Mouse (Mus musculus): ENCODE measurements at regions not wholly inside any gene's neighbourhood (a gene's known extent, or its start where the extent isn't known, plus 50 kb on each side); places are given as distances from the start of the nearest gene placed in this dataset.

DNA sequence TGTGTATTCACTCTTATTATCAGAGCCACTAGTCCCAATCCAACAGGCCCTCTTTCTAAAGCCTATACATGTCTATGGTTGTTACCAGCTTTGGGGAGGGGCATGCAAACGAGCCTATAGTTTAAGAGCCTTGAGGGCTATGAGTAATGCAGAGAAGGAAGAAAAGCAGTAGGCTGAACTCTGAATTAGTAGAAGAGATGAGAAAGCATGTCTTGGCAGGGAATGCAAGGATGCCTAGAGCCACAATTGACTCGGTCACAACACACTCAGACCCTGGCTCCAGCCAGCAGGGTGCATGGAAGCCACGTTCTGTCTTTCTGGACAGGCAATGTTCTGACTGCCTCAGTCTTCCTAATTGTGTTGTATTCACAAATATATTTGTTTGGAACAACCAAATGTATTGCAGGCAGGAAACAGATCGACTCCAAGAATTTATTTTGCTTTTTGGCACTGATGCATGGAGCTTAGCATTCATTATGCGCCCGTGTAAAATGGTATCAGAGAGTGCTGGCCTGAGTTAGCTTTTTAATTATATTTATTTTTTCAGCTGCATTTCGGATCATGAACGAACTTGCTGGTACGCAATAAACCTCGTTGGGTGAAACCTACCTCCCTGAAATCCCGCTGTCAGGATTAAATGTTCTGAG lies 110.2 kb downstream of the Rybp start:
- DNase-seq (ENCODE audit: extremely low spot score), result no peak

DNA sequence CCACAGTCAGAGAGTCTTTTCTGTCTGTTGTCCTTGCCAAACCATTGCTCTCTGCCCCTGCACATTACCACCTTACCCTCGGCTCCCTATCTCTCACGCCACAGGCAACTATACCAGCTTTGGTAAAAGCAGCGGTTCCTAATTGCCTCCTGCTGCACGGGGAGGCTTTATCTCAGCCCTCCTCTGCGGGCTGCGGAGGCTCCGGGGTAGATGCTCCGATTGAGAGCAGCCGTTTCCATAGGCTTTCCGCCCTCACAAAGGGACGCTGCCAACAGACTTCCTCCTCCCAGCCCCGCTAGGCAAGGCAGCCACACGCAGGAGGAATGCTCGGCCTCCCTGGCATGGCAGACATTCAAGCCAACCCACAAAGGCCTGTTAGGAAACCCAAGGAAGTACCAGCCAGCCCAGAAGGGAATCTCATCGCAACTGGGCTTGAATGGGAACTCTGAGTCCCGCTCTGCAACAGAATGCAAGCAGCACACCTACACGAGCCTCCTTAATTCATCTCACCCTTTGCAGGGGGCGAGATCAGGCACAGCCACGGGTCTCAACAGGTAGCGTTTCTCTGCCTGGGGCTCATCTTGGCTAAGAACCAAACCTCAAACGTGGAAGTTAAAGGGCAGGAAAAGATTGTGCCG lies 116.5 kb downstream of the Rybp start:
- DNase-seq (ENCODE audit: extremely low spot score), result peak; percentile 42

DNA sequence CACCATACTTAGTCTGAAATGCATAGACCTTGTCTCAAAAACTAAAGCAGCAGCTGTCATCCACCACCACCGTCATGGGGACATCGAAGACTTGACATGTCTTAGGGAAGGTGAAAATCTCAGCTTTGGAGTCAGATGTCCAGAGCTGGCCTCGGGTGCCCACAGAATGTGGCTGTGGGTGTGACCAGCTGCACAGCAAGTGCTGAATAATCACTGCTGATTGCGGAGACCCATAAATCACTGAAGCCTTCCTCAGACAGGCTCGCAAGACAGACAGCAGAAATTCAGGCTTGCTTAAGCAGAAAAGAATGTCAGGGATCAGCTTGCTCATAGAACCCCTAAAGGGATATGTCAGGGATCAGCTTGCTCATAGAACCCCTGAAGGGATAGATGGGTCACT lies 120.0 kb downstream of the Rybp start:
- no peak for DNase-seq (ENCODE audit: extremely low spot score)

DNA sequence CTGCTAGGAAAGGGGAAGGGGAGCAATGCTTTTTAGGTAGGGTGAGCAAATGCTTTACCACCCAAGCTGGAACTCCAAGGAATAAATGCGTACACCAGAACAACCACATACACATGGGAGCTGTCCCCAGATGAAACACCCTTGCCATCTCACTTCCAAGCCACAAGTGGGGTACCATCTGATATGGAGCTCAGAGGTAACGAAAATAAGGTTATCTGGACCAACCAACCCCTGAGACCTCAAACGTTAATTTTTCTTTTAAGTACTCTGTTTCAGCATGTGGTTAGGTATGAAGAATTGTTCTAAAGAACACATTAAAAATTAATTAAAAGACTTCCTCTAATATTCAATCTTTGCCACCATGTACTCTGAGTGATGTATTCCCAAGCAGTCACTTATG lies 121.5 kb downstream of the Rybp start:
- DNase-seq (ENCODE audit: extremely low spot score), result no peak

DNA sequence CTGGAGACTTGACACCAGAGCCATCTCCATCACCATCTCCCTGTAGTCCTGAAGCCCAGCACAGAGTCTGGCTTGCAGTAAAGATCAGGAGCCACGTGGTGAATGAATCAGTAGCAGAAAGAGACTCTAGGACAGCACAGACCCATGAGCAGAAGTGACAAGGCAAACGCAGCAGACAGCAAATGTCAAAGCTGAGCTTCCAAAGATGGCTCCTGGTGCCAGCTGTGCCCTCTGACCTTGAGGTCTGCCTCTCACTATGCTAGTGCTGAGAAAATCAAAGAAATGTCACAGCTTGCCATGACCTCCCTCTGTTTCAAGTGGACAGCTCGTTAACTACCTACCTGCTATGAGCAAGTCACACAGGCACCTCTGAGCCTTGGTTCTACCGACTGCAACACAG lies 123.1 kb downstream of the Rybp start:
- no peak for DNase-seq (ENCODE audit: extremely low spot score)

DNA sequence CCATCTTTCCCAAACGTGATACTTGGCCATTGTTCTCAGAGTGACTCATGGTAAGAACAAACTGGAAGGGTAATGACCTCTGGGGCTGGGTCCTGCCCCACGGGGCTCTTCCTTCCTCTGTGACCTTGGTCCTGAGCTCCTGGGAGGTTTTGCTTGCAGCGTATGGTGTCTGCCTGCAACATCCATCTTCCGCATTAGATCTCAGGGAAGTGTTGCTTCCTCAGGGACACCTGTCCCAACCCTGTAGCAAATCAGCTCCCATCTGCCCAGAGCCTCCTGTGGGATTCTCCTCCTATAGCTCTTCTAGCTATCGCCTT lies 123.5 kb downstream of the Rybp start:
- no peak for DNase-seq (ENCODE audit: extremely low spot score)

DNA sequence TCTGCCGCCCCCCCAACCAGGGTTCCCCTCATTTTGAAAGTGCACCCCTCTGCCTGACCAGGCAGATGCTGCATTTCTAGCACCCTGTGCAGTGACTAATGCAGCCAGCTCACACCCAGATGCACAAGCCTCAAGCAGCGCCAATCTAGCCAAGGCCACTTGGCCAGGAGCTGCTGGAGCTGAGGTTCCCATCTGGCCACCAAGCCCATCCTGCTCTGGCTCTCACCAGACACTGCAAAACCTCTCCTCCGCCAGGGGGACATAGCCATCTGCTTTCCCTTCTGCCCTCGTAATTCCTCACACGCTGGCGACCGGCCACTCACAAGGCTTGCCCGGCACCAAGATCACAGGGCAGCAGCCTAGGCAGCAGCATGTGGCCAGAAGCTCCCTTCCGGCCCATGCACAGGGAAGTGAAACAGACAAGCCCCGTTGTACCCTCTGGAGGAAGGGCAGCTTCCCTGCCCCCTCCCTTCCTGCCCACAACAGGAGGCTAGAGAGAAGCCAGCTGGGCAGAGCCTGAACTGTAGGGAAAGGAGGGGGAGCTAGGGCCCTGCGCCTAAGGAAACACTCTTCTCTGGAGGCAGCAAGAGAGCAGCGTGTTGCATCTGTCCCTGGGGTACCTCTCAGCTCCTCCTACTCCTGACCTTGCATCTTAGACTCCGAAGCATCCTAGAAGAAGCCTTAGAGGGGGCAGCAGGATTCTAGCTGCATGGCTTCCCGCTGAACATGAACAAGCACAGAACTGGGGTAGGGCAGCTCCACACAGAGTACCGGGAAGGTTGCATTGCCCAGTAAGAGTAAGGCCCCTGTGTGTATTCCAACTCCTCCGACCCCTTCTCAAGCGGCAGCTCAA lies 124.1 kb downstream of the Rybp start:
- DNase-seq (ENCODE audit: extremely low spot score), result peak; percentile 77

DNA sequence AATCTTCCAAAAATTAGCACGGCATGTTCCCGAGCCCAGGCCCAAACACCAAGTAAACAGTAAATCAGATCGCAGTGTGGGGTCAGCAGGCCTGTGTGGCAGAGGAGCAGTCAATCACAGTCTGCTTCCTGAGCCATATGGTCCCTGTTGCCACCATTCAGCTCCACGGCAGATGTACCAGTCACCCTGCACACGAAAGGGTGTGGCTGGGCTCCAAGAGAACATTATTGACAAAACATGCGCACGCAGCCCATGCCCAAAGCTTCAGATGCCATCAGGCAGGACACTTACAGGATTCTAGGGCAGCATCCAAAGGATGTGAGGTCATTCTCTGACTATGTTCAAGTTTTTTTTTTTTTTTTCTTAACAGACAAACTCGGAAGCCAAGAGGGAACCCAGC lies 126.6 kb downstream of the Rybp start:
- no peak for DNase-seq (ENCODE audit: extremely low spot score)

DNA sequence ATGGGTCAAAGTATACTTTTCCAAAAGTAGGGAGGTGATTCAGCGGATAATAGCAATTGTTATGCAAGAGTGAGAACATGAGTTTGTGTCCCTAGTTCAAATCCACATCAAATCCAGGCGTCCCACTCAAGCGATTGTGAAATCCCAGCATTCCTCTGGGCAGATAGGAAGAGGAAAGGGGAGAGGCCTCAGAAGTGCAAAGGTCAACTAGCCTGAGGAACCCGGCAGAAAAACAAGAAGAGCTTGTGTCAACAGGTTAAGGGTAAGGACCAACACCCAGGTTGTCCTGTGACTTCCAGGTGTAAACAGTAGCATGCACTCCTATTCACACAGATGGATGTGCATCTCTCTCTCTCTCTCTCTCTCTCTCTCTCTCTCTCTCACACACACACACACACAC lies 127.5 kb downstream of the Rybp start:
- DNase-seq (ENCODE audit: extremely low spot score), result no peak

DNA sequence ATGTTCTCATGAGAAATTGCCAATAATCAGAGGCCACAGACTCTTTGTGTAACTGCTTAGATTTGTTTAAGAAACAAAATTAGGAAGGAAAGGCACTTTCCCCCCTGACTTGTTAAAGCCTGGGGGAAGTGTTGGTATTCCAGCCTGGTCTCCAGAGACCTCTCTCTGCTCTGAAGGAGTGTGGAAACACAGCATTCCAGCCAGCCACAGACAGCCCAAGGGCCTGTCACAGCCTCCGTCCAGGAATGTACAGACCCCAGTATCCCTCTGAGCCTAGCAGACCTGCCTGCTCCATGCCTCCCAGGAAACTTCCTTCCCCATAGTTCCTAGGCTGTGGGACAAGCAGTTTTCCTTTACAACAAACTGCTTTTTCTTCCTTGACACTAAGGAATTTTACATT lies 128.0 kb downstream of the Rybp start:
- no peak for DNase-seq (ENCODE audit: extremely low spot score)

DNA sequence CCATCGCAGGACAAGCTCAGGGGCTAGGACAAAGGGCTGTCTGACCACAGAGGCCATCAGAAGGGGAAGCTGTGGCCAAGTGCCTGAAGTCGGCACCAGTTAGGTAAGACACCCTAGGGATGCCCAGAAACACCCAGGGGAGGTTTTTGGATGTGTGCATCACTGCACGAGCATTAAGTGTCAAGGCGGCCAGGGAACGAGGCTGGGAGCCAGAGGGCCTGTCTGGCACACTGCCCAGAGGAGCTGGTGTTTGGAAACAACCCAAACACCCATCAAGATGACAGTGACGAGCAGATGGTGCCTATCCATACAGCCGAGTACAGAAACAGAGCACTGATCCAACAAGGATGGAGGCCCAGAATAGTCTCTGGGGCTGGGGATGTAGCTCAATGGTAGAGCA lies 130.0 kb downstream of the Rybp start:
- no peak for DNase-seq (ENCODE audit: extremely low spot score)

DNA sequence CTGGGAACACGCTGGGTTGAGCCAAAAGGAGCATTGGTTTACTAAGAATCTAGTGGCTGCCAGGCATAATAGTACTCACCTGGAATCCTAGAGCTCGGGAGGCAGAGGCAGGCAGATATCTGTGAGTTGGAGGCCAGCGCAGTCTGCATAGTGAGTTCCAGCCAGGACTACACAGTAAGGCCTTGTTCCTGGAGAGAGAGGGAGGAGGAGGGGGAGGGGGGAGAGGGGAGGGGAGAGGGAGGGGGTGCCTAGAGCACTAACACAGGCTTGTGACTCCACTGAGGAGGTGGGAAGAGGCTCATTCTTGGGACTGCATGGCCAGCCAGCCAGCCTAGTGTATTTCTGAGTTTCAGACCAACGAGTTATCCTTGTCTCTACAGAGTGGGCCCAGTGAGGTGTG lies 131.1 kb downstream of the Rybp start:
- DNase-seq (ENCODE audit: extremely low spot score), result no peak

DNA sequence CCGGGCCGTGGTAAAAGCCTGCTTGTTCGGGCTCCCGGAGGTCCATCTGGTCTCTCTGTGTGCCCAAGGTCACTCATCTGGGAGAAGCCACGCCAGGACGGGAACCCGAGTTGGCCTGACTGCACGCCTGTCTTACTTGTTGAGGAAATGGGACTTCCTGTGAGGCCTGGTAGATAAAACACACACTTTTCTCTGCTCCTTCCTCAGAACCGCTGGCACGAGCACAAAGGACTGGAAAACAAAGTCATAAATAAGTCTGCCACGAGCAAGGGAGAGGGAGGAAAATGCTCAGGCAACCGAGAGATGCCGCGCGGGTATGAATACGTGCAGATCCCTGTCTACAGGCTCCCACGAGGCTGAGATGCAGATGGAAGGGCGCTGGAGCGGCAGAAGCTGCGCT lies 131.6 kb downstream of the Rybp start:
- no peak for DNase-seq (ENCODE audit: extremely low spot score)

DNA sequence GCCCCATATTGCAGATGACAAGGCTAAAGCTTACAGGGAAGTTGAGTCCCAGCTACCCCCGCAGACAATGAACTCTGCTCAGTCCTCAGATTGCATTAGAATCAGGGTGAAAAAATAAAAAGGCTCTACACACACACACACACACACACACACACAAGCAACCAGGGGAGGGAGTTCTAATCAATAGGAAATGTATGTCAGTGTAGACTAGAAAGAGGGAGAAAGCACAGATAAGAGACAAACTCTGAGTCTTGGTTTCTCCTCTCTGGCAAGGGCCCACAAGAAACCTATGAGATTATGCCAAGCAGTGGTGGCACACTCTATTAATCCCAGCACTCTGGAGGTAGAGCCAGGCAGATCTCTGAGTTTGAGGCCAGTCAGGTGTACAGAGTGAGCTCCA lies 135.8 kb downstream of the Rybp start:
- no peak for DNase-seq (ENCODE audit: extremely low spot score)

DNA sequence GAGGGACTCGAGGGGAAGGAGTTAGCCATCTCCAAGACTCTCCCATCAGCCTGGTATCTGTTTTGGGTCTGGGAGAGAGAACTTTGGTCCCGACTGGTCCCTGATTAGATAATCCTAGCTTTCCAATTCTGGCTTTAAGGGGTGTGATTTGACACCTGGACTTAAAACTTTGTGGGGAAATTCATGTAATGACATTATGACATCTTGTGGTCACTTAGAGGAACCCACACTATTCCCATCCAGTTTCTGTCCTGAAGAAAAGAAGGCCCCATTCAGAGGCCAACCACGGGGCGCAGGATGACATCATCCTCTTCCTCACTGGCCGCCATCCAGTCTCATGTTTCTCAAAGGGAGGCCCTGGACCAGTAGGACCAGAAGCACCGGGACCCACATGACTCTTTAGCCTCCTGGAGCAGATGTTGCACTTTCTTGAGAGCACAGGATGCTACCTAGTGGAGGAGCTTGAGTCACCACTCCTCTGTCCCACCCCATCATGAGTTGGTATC lies 136.5 kb downstream of the Rybp start:
- DNase-seq (ENCODE audit: extremely low spot score), result no peak

DNA sequence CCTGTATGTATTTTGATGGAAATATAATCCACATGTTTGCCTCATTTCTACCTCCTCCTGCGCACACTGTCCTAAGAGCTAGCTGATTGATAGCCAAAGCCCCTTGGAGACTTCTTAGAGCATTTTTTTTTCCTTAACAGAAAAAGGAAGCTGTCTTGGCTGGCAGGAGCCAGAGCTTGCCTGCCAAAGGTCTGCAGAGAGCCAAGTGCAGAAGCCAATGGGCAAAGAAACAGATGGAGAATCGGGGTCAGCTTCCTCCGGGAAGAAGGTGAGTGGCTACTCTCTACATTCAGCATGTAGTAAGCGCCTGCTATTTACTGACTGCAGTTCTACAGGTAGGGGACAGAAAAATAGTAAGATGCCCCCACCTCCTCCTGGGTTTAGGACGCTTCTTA lies 137.8 kb downstream of the Rybp start:
- DNase-seq (ENCODE audit: extremely low spot score), result no peak

DNA sequence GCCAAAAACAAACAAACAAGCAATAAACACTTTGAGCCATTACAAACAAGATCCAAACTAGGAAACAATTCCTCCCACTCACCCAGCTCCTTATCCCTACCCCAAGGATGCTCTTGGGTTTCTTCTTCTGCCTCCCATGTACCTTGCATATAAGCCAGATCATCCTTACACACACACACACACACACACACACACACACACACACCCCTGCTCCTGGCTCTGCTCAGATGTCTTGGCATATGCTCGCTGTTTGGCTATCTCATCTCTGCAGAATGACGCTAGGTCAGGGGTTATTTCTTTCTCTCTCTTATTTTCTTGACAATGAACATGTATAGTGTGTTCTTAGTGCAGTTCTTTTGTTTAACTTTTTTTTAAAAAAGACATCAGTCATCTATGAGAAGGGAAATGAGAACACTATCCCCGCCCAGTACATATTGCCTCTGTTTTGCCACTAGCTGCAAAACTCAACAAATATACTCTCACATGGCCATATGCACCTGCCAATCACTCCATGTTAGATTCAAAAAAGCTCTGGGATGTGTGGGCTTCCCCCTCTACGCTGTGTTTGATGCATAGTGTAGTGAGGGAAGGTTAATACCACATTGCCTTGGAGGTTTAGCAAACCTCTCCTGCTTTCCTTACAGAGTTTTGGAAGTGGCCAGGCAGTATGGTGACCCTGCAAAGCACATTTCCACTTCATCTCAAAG lies 138.4 kb downstream of the Rybp start:
- DNase-seq (ENCODE audit: extremely low spot score), result no peak

DNA sequence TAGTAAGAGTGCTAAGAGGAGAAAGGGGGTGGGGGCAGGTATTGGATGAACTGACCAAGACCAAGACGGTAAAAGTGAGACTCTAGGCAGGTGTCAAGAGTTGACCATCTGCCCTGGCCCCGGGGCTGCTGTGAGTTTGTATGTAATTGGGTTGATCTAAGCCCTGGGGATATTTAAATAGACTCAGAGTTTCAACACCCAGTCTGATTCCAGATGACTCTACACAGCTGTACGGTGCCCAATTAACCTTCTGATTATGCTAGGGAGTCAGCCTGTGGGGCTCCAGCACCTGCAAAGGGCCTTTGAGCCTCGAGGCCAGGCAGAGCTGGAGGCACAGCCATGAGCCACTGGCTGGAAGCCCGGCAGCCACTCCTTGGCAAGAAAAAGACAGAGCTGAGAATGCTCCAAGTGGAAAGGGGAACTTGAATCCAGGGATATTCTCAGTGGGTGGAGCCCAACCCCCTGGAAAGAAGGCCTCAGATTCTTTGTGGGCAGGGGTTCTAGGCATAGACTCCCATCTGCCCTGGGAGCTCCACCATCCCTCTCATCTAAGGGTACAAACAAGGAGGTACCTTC lies 140.8 kb downstream of the Rybp start:
- no peak for DNase-seq (ENCODE audit: extremely low spot score)

DNA sequence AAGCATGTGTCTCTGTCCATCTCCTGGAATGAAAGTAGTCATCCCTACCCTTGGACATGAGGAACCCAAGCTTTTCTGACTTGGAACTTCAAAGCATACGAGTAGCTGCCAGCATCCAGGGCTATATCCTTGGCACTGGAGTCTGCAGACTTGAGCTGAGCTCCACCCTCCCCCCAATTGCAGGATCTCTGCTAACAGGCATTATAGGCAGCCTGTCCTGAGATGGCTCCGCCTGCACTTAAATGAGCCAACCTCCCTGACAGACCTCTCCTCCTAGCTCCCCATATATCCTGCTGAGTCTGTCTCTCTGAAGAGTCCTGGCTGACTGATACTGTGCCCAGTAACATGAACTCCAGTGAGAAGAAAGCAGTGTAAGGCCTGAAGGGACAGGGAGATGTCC lies 141.4 kb downstream of the Rybp start:
- no peak for DNase-seq (ENCODE audit: extremely low spot score)

DNA sequence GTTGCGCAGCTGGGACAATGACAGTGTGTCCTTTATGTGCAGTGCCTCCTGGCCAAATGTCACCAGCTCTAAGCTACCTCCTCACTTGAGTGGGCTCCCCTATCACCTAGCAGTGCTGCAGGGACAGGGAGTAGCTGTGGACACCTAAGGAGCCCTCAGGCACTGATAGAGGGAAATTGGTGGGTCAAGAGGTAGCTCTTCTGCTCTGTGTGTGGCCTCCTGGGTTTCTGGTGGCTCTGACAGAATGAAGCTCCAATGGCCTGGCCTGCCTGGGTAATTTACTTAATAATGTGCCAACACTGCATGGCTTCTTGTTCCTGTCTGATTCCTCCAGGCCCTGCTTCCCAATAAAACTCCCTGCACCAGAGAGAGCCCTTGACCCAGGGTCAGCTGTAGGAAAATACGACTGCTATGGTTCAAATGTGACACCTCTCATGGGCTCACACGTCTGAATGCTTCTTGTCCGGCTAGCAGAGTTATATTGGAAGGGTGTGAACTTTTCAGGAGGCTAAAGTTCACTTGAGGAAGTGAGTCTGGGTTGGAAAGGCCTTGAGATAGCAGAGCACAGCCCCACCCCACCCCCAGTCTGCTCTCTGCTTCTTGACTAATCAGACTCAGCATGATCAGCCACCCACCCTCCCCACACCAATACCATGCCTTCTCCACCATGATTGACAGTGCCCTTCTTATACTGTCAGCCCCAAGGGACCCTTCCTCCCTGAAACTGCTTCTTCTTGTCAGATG lies 142.6 kb downstream of the Rybp start:
- DNase-seq (ENCODE audit: extremely low spot score), result no peak

DNA sequence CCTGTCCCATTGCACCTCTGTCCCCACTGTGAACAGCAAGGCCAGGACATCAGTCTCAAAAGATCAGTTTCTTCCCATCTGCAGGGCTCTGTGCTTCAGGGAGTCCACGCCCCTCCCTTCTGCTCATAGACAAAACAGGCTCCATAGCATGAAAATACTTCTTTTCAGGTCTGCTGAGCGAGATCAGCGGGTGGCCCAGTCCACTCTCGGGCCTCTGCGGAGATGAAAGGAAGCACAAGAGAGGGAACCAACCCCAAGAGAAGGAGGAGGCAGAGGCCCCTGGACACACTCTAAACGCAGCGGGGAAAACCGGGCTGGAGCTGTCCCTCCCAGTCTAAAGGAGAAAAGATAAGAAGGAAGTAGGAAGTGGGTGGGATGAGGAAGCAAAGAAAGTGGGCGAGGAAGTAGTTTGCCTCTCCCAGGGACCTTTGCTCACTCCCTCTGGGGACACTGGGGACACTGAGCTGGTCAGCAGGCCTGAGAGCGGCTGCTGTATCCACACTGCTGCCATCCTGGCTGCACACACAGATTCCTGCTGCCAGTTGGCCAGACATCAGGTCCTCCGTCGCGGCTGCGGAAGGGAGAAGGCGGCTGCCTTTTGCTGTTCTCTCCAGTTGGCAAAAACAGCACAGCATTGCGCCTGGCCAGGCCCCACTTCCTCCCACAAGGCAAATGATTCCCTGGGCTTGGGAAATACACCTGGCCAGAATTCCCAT lies 143.5 kb downstream of the Rybp start:
- DNase-seq (ENCODE audit: extremely low spot score), result peak; percentile 62

Measured in embryo, embryonic 9.5 days (tissue).